ENCODE assay signal across 12 mouse cellular contexts in genomic region chr7:63918771-63919768, GRCm38 (mm10). TPM values are rescaled to one million over a fixed set of nuclear protein-coding genes. Genes with fewer than 3 reads are reported as not detected.
A peak's percentile ranks its signal among the peaks of the same experiment; 100 is the strongest.
DNase-seq lines count a peak whose midpoint lies in the region; ATAC-seq lines count a peak whose summit lies in the region.
"Had no signal": no experiment of that assay in that cellular context is flagged by ENCODE, and none has a peak within 500 bp of the region (broad histone marks: within the 10 kb centered on the region; RNA-seq: fewer than 3 reads in every experiment).

No protein-coding gene starts in this region.

- no peak for DNase-seq in kidney, postnatal 10 days
- peak; percentile 45 for DNase-seq in R1 (ENCODE audit: low read depth, low spot score)
- no peak for DNase-seq in liver, embryonic 13.5 days
- no peak for DNase-seq in gastrocnemius, postnatal 25 days
- DNase-seq in layer of hippocampus, postnatal 10 days (ENCODE audit: low spot score in 2 of 2) = no peak
- DNase-seq: kidney, adult 9 months had no signal

- H3K4me2 ChIP-seq in kidney, embryonic 15.5 days = no peak overlapping the region
- H3K4me2 ChIP-seq in liver, embryonic 13.5 days = no peak overlapping the region; the same call in 1 of the 2 replicates
- H3K4me2 ChIP-seq: liver, embryonic 15.5 days had no signal

- no peaks in the 10 kb centered on the region for H3K36me3 ChIP-seq in kidney, embryonic 15.5 days
- H3K36me3 ChIP-seq in liver, embryonic 13.5 days = peaks cover 3% of the 10 kb centered on the region; the same call in 1 of the 2 replicates

- no peak overlapping the region for H3K27ac ChIP-seq in kidney, embryonic 15.5 days
- peak overlapping the region; percentile 47 for H3K27ac ChIP-seq in liver, embryonic 13.5 days
- H3K27ac ChIP-seq: liver, embryonic 15.5 days had no signal

- peak; percentile 22; the same call in 1 of the 2 replicates for ATAC-seq in kidney, embryonic 15.5 days (replicated peaks; ENCODE audit: low FRiP score)
- no peak for ATAC-seq in liver, embryonic 13.5 days (ENCODE audit: low read depth)
- peak; percentile 15 for ATAC-seq in megakaryocyte-erythroid progenitor cell, adult 5-6 weeks (replicated peaks; ENCODE audit: low FRiP score, low TSS enrichment, poor library complexity, severe bottlenecking)

- H3K9ac ChIP-seq in kidney, embryonic 15.5 days = no peak overlapping the region
- no peak overlapping the region for H3K9ac ChIP-seq in liver, embryonic 13.5 days
- H3K9ac ChIP-seq: liver, embryonic 15.5 days had no signal

- H3K4me1 ChIP-seq in kidney, embryonic 15.5 days = peaks cover 46% of the 10 kb centered on the region
- peaks cover 85% of the 10 kb centered on the region for H3K4me1 ChIP-seq in liver, embryonic 13.5 days (replicated peaks)

- WGBS in kidney, embryonic 15.5 days = 78% methylated on average over 12 of the region's 12 CpGs
- WGBS in liver, embryonic 13.5 days (ENCODE audit: insufficient replicate concordance) = 71% methylated on average over 12 of the region's 12 CpGs

- no peaks in the 10 kb centered on the region for H3K27me3 ChIP-seq in kidney, embryonic 15.5 days
- no peaks in the 10 kb centered on the region for H3K27me3 ChIP-seq in liver, embryonic 13.5 days
- H3K27me3 ChIP-seq: liver, embryonic 15.5 days had no signal

- H3K9me3 ChIP-seq in kidney, embryonic 15.5 days (replicated peaks) = no peaks in the 10 kb centered on the region
- no peaks in the 10 kb centered on the region for H3K9me3 ChIP-seq in liver, embryonic 13.5 days (replicated peaks)
- H3K9me3 ChIP-seq: liver, embryonic 15.5 days had no signal

- H3K4me3 ChIP-seq in kidney, embryonic 15.5 days (replicated peaks) = no peak overlapping the region
- no peak overlapping the region for H3K4me3 ChIP-seq in liver, embryonic 13.5 days (replicated peaks)
- H3K4me3 ChIP-seq: left cerebral cortex, adult 2 months; liver, embryonic 15.5 days had no signal

RNA-seq across cellular contexts. Expression of gene E030018B13Rik, which starts 2.4 kb away (rescaled TPM):
- 0.22 TPM in 1 of 2 replicates, not detected in the other for polyA plus RNA-seq in kidney, embryonic 15.5 days (2015; fragmentation: Nextera tagmentation; extraction: Ambion mirVana)
- polyA plus RNA-seq in liver, embryonic 13.5 days (2015; fragmentation: Nextera tagmentation; extraction: Ambion mirVana) = not detected in 2 replicates
- total RNA-seq in megakaryocyte-erythroid progenitor cell, adult 5-6 weeks (2014; fragmentation: Nextera tagmentation) = not detected in 2 replicates
- 0.15 TPM in 1 of 2 replicates, not detected in the other for total RNA-seq in megakaryocyte-erythroid progenitor cell, adult 5-6 weeks (2017)
- not detected for total RNA-seq in gastrocnemius, postnatal 25 days (2021)
- total RNA-seq in layer of hippocampus, postnatal 10 days (2021) = not detected
- total RNA-seq: common myeloid progenitor, adult 5-6 weeks; ES-E14; left cerebral cortex, adult 2 months had no signal
- polyA plus RNA-seq: liver, embryonic 15.5 days had no signal

RNA-seq across cellular contexts. Expression of gene Klf13, which starts 19.6 kb away (rescaled TPM):
- polyA plus RNA-seq in kidney, embryonic 15.5 days (2015; fragmentation: Nextera tagmentation; extraction: Ambion mirVana) = 21.8 and 23.3 TPM in 2 replicates
- polyA plus RNA-seq in liver, embryonic 13.5 days (2015; fragmentation: Nextera tagmentation; extraction: Ambion mirVana) = 13.6 and 14.1 TPM in 2 replicates
- 36.6 and 56.3 TPM in 2 replicates for total RNA-seq in megakaryocyte-erythroid progenitor cell, adult 5-6 weeks (2014; fragmentation: Nextera tagmentation)
- 14.7 and 17.3 TPM in 2 replicates for total RNA-seq in megakaryocyte-erythroid progenitor cell, adult 5-6 weeks (2017)
- 10 to 100 TPM; 38.9 to 43.1 TPM for total RNA-seq in gastrocnemius, postnatal 25 days (2021)
- total RNA-seq in layer of hippocampus, postnatal 10 days (2021) = 100 to 1,000 TPM; 129 to 136 TPM
